Mouse (Mus musculus) gastrocnemius, postnatal 25 days (tissue): Measurements from ENCODE around the gene Sspn. TPM values are rescaled to one million over a fixed set of nuclear protein-coding genes. Genes with fewer than 3 reads are reported as not detected.

ENCODE experiments used
- DNase-seq: peaks from one replicate; pipeline ENCODE4 v3.0.0; 2022
- total RNA-seq, 2 experiments: library from RNA; stranded (reverse); gene quantifications; 1 replicate in 1 of 2; 2 replicates in 1 of 2; pipeline ENCODE4 v1.2.3; 2021

The Sspn gene
- total RNA-seq, 2 experiments from 2014 or later, result 59.1 to 64.0 TPM

GRCm38 (mm10) chr6:145973356-145973755 is 41.9 kb downstream of the Sspn start:
- no peak for DNase-seq

GRCm38 (mm10) chr6:145974766-145975165 is 43.3 kb downstream of the Sspn start:
- no peak for DNase-seq

DNA sequence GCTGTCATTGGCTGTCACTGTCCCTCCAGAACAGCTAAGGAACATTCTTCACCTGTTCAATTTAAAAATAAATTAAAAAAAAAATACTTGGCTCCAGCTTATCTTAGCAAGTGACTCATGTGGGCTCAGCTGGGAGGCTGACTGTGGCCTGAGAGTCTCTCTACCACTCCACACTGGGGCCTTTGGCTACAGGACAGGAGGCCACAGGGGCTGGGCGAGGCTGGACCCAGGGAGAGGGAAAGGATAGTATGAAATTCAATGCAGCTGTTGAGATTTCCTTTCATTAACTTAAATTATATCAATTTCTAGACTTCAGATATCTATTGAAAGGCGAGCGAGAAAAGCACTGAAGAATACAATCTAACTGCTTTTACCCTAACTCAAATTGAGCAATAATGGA is 45.9 kb downstream of the Sspn start:
- no peak for DNase-seq

DNA sequence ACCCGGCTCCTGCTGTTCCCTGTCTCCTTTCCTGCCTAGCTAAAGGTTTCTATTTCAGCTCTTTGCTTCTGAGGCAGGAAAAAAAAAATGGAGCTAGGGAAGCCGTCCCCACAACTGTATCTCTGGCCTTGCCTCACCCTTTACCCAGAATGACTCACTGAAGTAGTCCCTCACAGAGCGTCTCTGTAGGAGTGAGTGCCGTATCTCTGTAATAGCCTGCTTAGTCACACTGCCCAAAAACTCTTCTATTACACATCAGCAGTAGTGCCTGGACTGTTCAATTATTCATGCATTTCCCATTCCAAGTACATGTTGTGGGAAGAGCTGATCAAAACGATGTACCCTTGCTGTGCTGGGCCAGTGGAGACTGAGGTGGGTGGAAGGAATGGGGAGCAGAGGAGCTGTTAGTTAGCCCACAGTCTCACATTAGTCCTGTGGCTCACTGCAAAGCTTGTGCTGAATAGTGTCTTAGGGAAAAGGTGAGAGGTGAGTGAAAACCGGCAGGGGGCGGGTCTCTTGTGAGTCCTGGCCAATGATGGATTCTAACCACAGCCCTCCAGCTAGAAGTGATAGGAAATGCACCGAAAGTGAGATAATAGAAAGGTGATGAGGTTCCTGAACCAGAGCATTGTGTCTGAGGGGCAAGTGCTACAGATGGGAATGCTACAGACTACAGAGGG is 46.5 kb downstream of the Sspn start:
- DNase-seq, result no peak

- DNase-seq, result no peak
These were observed 49.6 kb downstream of the Sspn start for GRCm38 (mm10) chr6:145981074-145981473.

DNA sequence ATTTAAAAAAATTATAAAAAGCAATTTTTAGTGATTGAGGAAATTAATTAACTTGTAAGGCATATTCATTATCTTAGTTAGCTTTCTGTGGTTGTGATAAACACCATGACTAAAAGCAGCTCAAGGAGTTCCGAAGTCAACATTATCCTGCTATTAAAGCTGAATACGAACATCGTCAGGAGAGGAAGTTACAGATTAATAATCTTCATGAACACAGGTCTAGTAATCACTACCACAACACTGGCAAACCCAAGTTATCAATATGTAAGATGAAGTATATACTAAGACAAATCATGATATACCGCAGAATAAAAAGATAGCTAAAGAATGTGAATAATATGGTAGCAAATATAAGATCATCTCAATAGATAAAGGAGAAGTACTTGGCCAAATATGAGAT is 50.9 kb downstream of the Sspn start:
- DNase-seq, result no peak

GRCm38 (mm10) chr6:145990578-145990977 is 59.1 kb downstream of the Sspn start:
- no peak for DNase-seq

GRCm38 (mm10) chr6:145992526-145992925 is 61.1 kb downstream of the Sspn start:
- no peak for DNase-seq

- no peak for DNase-seq
These were observed 61.5 kb downstream of the Sspn start for GRCm38 (mm10) chr6:145992985-145993384.

GRCm38 (mm10) chr6:145998314-145999007 is 67.0 kb downstream of the Sspn start:
- peak; percentile 89 for DNase-seq

DNA sequence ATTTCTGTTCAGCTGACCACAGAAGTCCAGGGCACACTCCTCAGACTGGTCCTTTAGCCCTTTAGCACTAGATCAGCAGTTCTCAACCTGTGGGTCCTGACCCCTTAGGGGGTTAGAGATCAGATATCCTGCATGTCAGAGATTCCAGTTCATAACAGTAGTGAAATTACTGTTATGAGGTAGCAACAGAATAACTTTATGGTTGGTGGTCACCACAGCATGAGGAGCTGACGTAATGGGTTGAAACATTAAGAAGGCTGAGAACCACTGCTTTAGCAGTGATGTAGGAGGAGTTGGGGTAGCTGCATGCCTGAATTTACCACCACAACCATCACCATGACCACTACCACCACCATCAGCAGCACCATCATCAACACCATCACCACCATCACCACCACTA is 69.3 kb downstream of the Sspn start:
- no peak for DNase-seq

GRCm38 (mm10) chr6:146001396-146002191 is 70.2 kb downstream of the Sspn start:
- no peak for DNase-seq

DNA sequence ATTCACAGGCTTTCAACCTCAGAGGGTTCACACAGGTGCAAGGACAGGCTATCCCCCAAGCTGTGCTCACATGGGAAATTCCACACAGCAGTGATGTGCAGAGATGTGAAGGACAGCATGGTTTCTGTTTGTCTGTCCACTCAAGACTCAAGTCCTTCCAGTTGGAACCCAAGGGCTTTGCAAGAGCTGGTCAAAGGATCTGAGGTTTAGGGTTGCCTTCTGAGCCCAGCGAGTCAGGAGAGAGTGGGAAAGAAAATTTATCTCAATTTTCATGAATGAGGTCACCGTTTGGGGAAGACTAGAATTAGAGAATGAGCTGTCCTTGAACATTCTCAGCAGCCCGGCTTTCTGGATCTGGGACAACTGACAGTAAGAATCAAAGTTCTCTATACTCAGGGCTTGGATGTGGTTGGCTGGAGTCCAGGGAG is 72.7 kb downstream of the Sspn start:
- DNase-seq, result no peak

DNA sequence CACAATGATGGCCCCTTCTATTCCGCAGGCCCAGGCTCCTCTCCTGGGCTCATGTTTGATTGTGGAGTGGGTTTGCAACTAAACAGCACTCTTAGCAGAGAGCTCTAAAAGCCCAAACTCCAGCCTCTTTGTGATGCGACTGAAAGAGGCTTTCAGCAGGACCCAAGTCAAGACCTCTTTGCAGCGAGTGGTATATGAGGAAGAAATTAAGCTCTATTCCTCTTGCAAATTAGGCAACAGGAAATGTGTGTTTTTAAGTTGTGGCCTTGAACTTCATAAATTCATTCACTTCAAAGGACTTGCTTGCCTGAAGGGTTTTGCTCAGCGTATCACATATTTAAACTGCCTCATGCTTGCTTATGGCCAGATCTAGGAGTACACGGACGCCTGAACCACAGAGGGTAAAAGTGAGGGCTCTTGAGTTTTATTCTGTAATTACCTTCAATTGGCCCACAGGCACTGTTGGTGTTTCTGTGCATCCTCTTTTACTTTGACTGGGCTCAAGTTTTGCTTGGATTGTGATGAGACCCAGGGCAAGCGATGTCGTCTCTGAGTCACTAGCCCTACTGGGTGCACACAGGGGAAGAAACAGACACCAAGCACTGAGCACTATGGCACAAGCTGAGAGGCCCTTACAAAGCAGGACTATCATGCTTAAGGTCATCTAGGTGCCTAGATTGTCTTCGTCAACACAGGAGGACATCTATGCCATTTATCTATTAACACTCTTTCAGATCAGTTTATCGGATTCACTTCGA is 73.9 kb downstream of the Sspn start:
- DNase-seq, result no peak

DNA sequence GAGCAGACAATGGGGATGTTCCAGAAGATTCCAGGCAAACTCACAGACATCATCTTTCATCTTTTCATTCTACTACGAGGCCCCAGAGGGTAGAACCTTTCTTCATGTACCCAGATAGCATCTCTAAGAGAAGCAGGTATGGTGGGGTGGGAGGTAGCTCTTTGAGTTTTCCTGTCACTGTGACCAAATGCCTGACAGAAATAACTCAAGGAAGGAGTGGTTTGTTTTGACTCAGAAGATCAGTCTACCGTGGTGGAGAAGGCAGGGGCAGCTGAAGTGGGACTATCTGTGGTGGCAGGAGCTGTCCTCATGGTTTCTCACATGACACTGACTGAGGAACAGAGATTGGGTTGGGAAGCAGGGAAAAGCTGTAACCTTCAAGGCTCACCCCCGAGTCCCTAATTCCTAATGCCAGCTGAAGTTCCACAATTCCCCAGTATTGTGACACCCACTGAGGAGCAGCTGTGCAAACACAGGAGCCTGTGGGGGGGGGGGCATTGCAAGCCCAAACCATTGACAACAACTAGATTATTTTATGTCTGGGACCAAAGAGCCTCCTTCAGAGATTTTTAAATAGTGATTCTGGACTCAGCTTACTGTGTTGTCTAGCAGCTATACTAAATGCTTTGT is 74.6 kb downstream of the Sspn start:
- no peak for DNase-seq

- peak; percentile 56 for DNase-seq
These were observed 75.3 kb downstream of the Sspn start for GRCm38 (mm10) chr6:146006753-146007152.

GRCm38 (mm10) chr6:146008450-146008981 is 77.1 kb downstream of the Sspn start:
- DNase-seq, result no peak

- DNase-seq, result no peak
These were observed 77.9 kb downstream of the Sspn start for GRCm38 (mm10) chr6:146009163-146009915.

DNA sequence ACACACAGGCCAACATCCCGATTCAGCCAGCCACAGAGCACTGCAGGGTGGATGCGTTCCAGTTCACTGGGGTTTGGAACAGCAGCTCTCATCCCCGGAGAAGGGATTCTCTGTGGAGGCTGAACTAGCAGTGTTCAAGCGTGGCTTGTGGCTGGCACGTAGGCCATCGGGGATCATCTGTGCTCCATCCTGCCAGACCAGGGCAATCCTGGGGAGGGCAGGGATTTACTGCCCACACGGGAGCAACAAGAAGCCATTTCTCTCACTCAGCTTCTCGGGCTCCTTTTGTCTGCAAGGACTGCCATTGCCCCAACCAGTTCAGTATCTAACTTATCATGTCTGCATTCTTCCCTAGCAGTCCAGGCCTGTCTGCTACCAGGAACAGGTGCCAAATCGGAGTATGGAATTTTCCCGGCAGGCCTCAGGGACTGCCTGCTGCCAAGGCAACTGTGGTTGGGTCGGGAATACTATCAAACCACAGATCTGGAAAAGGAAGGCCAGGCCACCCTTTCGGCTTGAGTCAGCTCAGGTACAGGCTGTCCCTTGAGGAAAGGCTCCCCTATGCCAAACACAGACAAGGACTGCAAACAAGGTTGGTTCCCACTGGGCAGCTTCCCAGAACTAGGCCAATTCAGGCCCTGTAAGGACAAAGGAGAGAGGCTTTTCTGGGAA is 78.8 kb downstream of the Sspn start:
- DNase-seq, result peak; percentile 68

- DNase-seq, result no peak
These were observed 82.9 kb downstream of the Sspn start for GRCm38 (mm10) chr6:146014312-146014711.
